Mouse (Mus musculus): ENCODE results near the gene Tmem176b.
A peak's percentile ranks its signal among the peaks of the same experiment; 100 is the strongest.

Tmem176b gene

DNA sequence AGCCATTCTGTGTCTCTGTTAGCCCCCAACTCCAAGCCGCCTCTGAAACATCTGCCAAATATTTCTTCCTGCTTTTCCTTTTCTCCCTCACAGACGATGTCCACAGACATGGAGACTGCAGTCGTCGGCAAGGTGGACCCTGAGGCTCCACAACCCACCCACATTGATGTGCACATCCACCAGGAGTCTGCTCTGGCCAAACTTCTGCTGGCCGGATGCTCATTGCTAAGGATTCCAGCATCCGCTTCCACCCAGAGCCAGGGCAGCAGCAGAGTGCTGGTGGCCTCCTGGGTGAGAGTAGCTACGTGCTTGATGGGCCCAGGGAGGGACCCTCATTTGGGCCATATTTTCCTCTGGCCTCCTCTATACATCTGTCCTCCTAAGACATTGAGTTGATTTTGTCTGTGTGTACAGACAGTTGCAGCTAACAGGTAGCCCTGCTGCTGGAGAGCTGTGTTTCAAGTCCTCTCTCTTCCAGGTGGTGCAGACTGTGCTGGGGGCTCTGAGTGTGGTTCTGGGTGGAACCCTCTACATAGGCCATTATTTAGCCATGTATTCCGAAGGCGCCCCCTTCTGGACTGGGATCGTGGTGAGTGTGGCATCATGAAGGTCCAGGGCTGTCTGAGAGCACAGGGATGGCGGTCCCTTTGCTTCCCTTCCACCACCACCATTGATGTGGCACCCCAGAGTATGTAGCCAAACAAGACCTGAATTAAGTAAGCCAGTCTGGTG lies 981 bp upstream of the Tmem176b start:
- DNase-seq: peak; percentile 83

DNA sequence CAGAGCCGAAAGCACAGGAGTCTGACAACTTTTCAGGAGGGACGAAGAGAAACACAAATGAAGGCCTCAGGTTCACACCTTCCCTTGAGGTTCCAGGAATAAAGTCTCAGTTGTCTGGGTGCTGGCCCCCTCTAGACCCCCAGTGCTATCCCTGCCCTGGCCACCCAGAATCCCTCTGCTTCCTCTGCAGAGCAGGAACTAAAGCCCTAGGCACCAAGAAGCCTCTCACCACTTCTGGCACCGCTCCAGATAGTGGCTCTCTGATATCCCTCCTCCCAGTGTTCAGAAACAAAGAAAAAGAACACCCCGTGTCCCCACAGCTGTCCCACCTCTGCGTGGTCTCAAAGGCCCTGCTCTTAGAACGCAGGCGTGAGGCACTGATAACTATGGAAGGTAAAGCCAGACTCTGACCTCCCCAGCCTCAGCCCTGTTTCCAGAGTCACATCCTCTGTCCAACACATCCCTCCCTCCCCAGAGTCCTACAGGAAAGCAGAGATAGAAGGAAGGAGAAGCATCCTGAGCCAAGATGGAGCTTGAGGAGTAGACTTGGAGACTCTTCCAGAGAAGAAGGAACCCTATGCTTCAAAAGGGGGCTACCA lies 826 bp downstream of the Tmem176b start, which contains the start of gene Tmem176a:
Gene Tmem176a (plus strand): TSS at position 549 of the 599 bp plus-strand sequence.
- DNase-seq: peak; percentile 59

DNA sequence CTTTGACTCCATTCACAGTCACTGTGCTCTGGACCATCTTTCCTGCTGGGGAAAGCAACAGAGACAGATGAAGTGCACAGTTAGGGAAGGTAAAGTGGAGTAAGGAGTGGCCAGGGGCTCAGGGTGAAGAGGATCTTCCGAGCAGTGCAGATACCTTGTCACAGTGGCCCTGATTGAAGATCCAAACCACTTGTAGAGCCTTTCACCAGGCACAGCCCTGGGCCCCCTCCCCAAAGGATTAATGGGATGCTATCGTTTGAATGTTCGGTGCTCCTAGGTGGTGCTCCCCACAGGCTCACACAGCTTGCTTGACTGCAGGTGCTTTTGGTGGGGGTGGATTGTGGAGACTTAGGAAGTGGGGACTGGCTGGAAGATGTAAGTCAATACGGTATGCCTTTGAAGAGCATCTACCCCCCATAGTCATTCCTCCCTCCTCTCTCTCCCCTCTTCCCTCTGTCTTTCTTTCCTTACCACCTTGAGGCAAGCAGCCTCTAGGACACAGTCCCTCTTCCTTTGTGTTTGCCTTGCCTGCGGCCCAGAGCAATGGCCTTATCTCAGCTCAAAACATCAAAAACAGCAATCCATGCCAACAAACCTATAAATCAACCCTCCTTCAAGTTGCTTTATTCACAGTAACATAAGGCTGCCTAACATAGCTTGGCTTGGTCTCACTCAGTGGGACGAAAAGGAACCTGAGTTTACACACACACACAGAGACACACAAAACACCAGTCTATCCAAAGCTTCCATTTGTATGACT lies 2.8 kb downstream of the Tmem176b start:
- no peak for DNase-seq

DNA sequence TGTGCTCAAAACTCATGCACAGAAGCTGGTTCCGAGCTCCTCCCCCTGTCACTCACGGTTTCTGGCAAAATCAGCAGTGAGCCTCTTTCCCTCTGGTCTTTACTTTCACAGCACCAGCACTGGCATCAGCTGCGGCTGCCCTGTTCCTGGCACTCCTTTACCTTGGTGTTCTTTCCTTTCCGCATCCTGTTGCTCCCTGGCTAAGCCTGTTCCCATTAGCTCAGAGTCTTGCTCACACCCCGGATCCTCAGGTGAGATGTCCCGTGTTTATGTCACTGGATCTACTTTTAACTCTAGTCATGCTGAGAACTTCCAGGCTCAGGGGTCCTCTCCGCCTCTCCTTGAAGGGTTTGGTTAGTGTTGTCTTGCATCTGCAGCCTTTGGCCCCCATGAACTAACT lies 3.8 kb downstream of the Tmem176b start:
- no peak for DNase-seq

DNA sequence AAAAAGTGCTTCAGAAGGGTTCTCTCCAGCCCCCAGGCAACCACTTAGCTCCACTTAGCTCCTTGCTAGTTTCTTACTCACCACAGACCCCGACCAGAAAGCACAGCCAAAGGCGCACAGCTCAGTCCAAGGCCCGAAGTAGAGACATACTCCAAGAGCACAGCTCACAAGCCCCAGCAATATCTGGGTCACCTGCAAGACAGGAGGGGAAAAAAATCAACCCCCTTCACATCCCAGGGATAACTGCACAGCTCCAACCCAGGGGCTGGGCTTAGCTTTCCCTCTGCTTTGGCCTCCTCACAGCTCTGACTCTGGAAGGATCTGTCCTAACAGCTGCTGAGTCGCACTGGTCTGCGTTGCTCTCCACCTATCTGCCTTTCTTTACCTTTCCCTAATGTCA lies 5.2 kb downstream of the Tmem176b start:
- DNase-seq: no peak

DNA sequence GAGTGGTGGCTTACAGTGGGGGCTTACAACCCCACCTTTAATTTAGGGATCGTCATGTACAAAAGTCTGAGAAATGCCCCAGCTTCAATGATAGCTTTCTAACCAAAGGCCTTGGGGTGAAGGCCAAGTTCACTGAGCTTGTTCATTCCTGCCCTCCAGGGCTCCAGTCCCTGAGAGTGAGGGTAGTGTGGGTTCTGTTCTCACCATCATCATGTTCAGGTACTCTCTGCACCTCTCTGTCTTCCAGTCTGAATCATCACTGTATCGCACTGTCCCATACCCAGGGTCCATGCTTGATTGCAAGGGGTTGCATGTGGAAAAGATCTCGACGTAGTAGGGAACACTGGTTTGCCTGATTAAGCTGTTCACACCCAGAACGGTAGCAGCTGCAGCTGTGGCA lies 6.1 kb downstream of the Tmem176b start:
- no peak for DNase-seq

DNA sequence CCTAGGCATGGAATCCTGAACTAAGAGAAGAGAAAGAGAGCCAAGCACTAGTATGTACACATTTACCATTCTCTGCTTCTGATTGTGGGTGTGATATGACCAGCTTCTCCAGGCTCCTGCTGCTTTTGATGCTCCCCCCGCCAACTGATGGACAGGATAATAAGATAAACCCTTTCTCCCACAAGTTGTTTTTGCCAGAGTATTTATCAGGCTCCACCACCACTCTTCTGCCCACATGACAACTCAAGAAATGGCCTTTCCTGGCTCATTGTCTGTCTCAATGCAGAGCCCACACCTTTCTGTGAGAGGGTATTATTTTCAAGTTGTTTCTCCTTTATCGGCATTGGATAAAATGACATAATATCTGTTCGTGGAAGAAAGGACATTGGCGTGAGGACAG lies 7.8 kb downstream of the Tmem176b start:
- DNase-seq: no peak

DNA sequence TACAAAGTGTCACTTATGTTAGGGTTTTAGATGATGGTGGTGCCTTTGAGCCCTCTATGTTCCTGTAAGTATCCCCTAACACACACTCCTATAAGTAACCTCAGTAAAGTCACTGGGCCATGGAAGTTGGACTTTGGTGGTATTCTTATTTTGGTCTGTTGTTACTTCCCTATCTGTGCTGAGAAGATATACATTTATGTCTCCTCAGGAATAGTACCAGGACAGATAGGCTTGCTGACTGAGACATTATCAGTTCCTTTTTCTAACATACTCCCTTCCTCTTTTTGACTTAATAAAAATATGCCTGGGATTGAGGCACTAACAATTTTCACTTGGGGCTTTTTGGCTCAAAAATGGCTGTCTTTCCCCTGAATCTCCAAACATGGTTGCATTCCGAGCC lies 8.9 kb downstream of the Tmem176b start:
- DNase-seq: no peak

DNA sequence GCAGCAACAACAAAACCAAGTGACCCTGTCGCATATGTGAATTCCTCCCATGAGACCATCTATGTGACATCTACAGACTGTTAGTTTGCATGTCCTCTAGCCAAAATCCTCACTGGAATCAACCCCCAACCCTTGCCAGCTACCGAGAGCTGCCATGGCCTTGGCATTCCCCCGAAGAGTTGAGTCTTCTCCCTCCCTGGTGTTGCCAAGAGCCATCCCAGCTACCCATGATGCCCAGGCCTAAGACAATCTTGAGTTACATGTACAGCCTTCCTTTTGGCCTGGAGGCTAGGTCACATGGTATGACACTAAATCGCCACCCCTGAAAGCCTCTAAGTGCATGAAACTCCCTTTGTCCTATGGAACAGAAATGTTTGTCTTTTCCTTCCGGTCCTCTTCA lies 10.2 kb downstream of the Tmem176b start:
- no peak for DNase-seq

DNA sequence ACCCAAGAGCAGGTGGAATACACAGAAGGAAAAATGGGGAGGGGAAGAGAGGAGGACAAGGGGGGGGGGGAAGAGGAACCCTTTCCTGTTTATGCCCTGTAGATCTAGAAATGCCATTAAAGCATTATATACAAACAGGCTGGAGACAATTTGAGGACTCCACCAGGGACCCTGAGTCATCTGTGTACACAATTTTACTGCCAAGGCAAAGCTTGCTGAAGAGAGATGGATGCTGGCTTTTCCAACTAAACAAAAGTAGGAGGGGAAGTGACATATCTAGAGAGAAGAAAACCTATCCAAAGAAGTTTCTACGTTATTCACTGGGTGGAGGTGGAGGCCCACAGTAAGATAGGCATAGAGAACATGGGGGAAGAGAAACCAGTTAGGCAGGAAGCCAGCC lies 11.1 kb downstream of the Tmem176b start:
- DNase-seq: no peak

DNA sequence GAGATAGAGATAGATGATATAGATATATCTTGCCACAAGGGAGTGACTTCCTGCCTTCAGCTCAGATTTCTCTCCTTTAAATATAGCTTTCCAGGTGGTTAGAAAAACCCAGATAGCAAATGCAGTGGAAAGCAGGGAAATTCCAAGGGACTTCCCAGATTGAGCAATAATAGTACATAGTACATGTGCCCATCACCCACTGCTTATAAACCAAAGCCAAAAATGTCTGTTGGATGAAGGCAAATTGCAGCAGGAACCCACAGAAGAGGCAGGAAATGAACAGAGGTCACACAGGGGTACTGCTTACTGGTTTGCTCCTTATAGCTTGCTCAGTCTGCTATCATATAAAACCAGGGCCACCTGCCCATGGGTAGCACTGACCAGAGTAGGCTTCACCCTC lies 11.6 kb downstream of the Tmem176b start:
- DNase-seq: no peak

DNA sequence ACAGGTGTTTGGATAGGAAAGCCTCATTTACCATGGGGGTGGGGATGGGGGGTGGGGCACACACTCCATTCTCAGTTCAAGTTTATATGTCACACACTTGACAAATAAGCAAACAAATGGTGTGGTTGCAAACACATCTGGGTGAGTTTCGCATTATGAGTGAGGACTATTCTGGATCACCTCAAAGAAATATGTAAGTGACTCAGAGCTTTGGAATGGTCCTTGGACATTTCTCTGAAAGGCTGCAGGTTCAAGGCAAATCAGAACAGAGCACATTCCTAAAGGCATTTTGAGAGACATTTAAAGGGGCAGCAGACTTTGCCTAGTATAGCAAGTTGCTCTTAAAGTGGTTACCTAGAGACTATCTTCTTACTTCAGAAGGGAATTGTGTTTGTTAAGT lies 12.3 kb downstream of the Tmem176b start:
- no peak for DNase-seq

DNA sequence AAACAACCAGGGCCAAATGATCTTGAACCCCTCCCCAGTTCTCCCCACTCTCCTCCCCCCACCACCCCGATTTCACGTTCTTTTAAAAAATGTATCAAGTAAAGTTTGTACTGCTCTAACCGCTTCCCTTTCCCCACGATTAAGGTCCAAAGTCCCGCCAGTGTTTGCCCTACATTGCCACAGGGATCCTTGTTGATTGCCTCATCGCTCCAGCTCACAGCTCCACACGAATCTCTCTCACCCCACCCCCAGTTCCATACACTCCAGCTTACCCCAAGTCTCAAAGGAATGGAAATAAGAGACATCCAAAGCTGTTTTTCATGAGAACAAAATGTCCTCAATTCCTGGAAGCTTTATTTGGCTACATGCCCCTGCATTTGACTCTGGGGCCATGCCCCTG lies 16.3 kb downstream of the Tmem176b start:
- peak; percentile 78 for DNase-seq

DNA sequence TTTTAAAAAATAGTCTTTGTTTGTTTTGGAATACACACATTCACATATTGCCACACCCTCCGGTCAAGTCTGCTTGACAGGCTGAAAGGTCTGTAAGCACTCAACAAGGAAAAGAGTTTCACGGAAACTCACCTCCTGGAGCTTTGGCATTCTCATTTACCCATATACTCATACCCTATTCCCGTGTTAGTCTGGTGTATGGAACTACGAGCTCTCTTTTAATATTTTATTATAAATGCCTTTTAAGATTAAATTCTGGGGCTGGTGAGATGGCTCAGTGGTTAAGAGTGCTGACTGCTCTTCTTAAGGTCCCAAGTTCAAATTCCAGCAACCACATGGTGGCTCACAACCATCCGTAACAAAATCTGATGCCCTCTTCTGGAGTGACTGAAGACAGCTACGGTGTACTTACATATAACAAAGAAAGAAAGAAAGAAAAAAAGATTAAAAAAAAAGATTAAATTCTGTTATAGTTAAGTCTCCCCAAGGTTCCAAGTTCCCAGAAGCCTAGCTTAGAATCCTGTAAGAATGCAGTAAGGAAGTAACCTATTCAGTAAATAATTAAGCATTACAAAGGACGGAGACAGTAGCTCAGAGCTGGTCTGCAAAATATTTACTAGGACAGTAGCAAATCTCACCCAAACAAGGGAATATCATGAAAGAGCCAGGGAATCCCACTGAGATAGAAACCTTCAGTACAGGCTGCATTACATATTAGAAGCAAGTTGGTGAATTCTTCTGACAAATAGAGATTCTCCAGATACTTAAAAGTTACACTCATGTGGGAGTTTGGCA lies 19.1 kb downstream of the Tmem176b start:
- DNase-seq: peak; percentile 85

DNA sequence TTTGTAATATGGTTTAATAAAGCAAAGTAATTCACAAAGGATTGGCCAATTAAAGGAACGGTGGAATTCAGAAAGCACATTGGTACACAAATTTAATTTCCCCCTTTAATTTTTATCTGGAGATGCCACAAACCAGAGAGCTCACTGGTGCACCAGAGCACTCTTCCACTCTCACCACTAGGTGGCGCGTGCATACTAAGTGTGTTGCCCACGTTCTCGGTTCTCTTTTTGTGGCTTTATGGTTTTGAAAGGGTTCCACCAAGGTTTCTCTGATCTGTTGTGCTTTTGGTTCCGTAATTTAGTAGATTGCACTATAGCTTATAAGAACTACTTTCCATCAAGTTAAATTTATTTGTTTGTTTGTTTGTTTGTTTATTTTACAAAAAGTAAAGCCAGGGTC lies 23.5 kb downstream of the Tmem176b start:
- DNase-seq: peak; percentile 87

DNA sequence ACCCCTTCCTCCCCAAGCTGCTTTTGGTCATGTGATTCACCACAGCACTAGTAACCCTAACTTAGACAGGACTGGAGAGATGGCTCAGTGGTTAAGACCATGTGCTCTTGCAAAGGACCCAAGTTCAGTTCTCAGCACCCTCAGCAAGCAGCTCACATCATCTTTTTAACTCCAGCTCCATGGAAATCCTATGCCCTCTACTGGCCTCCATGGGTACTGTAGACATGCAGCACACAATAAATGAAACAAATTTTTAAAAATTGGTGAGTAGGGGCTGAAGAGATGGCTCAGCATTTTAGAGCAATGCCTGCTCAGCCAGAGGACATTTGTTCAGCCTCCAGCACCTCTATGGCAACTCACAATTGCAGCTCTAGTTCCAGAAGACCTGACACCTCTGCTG lies 26.3 kb downstream of the Tmem176b start:
- DNase-seq: no peak

DNA sequence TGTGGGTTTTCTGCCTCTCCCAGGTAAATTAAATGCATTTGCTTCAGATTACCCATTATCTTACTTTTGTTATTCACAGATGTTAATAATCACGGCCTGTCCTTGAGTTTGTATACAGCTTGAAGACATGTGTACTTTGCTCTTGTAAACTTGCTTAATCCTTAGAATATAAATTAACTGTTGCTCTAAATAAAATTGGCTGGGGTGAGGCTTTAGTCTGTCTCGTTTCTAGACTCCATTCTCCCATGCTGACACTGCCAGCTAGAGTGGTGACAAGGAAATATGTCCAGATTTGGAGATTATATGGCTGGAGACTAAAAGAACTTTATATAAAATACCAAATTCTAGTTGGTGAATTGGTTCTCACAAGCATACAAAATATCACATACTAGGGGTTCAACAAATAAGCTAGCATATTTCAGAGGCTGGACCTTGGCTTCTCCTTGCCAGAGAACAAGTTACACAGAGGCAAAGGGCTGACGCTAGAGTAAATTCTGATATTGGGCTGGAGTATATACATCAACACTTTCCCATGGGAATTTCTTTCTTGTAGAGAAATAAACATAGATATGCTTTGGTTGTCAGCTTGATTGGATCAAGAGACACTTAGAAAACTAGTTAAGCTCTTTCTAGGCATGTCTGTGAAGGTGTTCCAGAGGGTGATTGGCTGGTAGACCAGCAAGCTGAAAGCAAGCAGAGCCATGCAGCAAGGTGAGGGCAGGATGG lies 31.6 kb downstream of the Tmem176b start:
- DNase-seq: no peak

DNA sequence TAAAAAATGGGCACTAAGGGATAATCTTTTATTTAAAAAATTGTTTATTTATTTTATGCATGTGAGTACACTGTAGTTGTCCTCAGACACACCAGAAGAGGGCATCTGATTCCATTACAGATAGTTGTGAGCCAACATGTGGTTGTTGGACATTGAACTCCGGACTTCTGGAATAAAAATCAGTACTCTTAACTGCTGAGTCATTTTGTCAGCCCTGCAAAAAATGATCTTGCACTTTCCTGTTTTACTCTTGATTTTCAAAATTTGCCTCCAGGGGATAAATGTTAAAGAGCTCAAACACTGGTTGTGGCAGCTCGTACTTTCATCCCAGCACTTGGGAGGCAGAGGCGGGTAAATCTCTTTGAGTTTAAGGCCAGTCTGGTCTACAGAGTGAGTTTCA lies 34.5 kb downstream of the Tmem176b start:
- DNase-seq: peak; percentile 54

DNA sequence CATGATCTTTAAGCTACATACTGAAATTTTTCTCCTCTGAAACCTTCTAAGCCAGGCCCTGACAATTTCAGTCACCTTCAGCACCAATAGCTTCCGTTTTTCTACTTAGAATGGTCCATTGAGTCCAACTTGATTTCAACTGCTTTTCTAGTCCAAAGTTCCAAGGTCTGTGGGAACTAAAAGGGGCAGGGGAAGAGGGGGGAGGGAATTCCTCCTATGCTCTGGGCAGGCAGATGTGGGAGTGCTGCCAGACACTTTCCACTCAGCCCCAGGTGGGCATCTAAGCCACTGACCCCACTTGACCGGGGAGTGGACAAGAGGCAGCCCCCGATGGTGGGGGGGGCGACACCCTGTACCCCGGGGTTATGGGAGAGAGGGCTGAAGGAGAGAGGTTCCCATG lies 37.0 kb downstream of the Tmem176b start:
- DNase-seq: peak; percentile 80

DNA sequence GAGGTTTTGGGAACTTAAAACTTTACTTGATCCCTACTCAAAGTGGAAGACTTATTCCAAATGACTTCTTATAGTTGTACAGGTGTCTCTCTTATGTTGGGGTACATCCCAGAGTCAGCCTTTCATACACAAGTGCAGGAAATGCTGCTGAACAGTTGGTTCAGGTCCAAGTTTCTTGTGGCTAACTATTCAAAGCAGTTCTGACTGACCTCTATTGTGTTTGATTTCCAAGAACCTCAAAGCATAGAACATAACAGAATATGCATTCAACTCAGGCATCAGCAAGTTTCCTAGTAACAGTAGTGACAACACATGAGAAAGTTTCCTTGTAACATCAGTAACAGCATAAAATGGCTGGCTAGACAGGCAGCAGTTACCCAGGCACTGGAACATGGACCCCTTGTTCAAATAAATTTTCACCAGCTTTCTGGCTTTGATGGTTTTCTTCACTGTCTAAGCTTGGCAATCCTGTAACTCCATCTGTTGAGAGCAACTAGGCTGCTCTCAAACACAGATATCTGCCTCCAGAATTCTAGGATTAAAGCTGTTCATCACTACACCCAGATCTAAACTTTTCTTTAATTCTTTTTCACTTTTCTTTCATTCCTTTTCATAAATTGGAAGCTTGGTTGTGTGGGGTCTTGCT lies 37.8 kb downstream of the Tmem176b start:
- DNase-seq: no peak

DNA sequence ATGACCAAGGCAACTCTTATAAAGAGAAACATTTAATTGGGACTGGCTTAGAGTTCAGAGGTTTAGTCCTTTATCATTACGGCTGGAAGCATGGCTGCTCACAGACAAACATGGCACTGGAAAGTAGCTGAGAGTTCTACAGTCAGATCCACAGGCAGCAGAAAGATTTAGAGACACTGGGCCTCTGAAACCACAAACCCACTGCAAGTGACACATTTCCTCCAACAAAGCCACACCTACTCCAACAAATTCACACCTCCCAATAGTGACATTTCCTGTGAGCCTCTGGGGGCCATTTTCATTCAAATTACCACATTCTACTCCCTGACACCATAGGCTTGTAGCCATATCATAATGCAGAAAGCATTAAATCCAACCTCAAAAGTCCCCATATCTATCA lies 39.4 kb downstream of the Tmem176b start:
- no peak for DNase-seq

DNA sequence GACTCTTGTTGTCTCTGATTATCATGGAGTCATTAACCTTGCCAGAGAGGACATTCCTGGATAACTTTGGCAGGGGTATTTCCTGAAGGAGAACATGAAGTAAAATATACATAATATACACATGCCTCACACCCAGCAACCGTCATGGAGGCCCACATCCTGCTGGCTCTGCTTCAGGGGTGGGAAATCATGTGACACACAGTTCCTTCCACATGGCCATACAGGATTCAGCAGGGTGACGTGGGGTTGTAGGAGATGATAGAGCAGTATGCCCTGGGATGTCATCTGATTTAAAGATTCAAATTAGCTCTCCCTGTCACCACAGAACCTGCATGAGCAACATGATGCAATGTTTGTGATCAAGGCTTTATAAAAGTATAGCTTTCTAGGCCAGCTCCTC lies 53.4 kb downstream of the Tmem176b start:
- no peak for DNase-seq

Data from kidney, adult 9 months (tissue).